Mouse (Mus musculus) megakaryocyte, adult 5-6 weeks (primary cell): ENCODE data around the gene Gse1. TPM values are rescaled to one million over a fixed set of nuclear protein-coding genes. Genes with fewer than 3 reads are reported as not detected.

Experiments used
- ATAC-seq: 2 replicates; pipeline ENCODE4 v1.8.0; 2016; ENCODE audit warnings: mild to moderate bottlenecking, inconsistent platforms; ENCODE audit not compliant: poor library complexity, severe bottlenecking
- total RNA-seq, 2 experiments: library from RNA; stranded (forward) in 1 of 2; stranded (reverse) in 1 of 2; fragments of 153-499, 151-499 nt in 1 of 2; fragments of 221-1000, 200-1000 nt in 1 of 2; gene quantifications; 2 replicates each; pipeline versions ENCODE4 v1.2.3 to v1.2.4; 2015 to 2017

The Gse1 gene
- total RNA-seq, 2 experiments from 2014 or later, result 6.1 to 18.3 TPM

DNA sequence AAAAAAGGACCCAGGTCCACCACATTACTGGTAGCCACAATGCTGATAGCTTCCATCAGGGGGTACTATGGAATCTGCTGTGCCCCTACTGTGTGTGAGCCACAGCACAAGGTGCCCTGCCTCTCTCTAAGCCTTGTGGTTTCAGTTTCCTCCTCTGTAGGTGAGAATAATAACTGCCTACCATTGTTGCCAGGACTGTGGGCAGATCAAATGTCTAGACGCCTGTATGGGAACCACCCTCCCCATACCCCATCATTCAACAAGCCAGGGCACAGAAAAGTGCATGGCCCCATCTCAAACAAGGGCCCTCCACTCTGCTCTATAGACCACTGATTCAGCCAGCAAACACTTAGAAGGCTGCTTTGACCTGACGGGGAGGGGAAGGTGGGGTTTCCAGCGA lies 168.5 kb downstream of the Gse1 start:
- ATAC-seq, result peak; percentile 23; the same call in 1 of the 2 replicates

DNA sequence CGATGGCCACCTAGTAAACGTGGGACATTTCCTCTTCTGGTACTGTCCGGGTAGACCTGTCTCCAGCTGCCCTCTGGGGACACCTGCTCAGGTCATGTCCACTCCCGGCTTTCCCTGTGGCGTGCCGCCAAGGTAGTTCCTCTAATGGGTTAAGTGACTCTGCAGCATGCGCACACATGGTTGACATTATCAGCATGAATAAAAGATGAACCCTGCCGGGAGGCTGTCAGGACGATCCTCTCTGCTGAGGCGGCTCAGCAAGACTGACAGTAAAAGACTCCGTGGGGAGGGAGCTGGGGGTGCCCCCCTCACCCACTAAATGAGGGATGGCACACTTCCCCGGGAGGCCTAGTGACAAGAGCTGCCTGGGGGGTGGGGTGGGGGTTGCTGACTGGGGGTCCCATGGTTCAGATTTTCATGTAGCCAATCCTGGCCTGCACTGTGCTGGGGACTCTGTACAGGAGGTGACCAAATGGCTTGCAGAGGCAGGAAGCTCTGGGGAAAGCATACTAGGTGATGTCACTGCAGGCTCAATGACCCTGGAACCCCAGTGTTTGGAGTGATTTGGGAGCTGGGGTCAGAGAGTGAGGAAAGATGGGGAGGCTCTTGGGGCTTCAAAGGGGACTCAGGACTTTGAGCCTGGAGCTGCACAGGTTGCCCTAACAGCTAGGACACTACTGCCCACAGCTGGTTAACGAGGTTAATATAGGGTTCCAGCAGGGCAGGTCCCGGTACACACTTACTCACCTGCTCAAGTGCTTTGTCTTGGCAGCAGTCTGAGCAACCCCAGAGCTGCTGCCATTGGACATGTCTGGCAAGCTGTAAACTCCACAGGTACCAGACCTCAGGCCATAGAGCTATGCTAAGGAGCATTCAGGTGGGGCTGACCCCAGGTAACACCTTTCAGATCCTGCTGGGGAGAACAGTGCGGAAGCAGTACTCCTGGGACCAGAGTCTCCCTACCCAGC lies 169.5 kb downstream of the Gse1 start:
- ATAC-seq, result no peak

DNA sequence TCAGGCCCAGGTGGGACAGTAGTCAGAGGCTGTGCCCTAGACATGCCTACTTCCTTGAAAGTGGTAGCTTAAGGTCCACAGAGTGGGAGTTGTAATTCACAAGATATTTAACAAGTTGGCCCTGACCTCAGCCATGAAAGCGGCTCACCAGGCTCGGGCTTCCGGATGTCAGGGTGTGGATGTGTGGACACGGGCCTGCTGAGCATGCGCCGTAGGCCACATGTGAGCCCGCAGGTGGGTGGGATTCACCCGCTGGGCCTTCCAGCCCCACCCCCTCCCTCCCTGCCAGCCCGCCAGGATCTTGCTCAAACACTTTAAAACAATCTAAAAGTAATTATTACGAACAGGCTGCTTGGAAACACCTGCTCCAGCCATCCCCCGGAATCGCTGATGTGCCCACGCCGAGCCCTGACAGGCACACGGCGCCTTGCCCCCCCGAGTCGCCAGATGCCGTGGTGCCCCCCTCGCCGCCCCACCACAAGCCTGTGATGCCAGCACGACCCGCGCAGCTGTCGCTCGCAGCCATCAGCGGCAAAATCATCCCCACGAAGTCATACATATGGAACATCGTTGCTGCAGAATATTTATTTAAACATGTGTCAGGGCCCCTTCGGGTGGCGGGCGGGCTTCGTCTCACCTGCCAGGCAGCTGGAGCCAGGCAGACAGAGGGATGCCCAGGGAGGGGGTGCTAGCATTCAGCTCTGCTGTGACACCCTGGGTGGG lies 171.1 kb downstream of the Gse1 start:
- ATAC-seq, result no peak

DNA sequence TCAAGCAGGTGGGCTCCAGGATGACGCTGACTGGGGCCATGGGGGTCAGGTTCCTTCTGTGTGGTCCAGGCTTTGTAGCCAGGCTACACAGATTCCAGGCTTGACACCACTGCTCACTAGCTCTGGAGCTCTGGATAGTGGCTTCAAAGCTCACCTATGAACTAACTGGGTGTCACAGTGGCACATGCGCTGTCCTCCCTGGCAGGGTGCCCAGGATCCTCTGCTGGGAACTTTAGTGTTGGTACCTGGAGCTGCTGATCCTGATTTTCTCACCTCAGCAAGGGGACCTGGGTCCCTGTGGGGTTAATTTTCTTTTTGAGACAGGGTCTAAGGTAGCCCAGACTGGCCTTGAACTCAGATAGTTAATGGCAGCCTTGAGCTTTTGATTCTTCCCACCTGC lies 173.0 kb downstream of the Gse1 start:
- ATAC-seq, result no peak

- ATAC-seq, result no peak
Measured at GRCm38 (mm10) chr8:120401712-120402111, 173.5 kb downstream of the Gse1 start.

GRCm38 (mm10) chr8:120403606-120404269 lies 175.5 kb downstream of the Gse1 start:
- no peak for ATAC-seq

DNA sequence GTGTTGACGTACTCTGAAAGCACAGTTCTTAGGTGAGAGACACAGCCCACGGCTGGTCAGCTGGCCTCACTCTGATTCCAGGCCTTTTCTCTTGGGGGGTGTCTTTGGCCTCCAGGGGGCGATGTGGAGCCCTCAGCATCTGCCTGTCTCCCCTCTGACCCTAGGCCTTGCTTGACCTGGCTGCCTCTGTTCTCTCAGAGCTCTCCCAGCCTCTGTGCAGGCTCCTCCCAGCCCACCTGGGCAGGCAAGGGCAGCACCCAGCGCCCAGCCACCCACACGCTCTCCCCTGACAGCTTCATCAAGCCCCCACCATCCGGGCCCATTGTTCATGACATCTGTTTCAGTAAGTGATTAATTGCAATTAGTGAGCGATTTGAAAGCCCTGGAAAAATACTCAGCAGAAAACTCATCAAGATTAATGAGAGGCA lies 176.4 kb downstream of the Gse1 start:
- ATAC-seq, result peak; percentile 62

DNA sequence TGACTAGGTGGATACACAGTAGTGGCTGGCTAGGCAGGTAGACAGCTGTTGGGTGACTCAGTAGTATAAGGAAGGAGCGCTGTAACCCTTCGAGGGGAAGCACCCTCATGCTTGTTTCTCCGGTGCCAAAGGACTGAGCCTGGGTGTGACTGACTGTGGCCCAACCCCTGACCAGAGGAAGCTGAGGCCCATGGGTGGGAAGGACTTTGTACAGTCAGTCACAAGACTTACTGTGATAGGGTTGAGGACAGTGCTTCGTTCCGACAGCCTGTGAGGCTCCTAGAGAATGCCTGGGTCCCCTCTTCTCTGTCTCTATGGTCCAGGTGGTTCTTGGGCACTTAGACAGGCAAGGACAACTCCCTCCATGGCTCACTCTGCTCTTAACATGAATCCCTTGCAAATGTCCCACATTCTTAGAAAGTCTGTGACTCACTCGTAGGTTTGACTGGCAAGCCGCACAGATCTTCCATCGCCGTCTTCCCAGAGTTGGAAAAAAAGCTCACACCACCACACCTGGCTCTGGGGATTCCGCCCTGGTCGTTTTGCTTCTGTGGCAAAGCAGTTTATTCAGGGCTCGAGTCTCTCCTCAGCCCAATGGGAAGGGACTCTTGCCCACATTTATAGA lies 177.9 kb downstream of the Gse1 start:
- peak; percentile 78 for ATAC-seq

GRCm38 (mm10) chr8:120407701-120408240 lies 179.5 kb downstream of the Gse1 start:
- ATAC-seq, result peak; percentile 31

DNA sequence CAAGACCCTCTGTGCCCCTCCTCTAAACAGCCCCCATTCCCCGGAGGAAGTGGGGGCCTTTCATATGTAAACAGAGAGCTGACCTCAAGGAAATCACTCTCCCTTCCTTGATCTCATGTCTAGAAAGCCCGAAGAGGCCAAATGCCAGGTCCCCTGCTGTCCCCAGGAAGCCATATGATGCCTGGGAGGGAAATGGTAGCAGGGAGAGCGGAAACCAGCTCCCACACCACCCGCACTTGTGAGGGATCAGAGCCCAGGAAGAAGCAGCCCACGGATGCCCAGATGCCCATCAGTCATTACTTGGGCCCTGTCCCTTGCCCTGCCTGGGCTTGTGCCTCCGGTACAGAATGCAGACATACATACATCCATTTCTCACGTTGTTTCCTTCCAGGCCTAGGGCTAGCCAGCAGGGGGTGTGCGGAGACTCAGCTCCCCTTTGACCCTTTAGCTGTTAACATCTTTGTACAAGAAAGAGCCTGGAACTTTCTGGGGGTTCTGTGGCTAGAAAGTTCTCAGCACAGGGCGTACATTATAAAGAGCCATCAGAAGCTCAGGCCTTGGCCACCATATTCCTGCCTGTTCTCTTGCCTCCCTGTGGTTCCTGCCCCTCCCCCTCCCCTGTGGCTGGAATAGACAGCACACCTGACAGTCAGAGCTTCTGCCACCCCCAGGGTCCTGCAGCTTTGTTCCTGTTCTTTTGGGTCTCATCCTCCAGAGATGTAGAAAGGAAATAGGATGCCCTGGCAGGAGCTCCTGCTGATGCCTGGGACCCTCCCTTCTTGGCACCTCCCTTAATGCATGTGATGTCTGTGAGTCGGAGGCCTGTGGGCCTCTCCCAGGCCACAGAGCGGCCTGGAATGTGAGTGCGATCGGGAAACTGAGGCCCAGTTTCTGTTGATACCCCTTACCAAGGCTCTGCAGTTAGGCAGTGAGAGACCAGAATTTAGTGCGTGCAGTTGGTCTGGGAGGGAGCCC lies 180.3 kb downstream of the Gse1 start:
- no peak for ATAC-seq

DNA sequence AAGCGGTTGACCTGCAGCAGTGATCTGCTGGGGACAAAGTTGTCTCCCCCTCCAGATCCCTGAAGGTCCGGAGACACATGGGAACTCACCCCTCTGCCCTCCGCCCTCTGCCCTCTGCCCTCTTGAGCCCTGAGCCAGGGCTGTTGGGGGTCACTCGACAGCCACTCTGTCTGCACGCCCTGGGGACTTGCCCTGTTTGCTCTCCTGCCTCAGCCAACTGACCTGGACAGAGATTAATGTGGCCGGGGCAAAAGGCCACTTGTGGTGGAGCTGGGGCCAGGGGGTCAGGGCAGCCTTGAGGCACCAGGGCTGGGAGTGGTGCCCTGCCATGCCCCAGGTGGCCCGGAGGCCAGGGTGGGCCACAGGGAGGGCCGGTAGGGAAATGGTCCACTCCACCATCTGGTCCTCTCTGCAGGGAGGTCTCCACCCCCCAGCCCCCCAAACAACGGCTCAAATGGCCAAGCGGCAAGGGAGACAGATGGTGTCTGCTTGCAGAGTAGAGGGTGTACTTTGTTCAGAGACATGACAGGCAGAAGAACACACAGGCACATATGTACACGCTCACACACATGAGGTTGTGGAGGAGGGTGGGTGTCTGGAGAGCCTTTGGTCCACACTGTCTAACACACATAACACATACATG lies 181.2 kb downstream of the Gse1 start:
- ATAC-seq, result no peak

DNA sequence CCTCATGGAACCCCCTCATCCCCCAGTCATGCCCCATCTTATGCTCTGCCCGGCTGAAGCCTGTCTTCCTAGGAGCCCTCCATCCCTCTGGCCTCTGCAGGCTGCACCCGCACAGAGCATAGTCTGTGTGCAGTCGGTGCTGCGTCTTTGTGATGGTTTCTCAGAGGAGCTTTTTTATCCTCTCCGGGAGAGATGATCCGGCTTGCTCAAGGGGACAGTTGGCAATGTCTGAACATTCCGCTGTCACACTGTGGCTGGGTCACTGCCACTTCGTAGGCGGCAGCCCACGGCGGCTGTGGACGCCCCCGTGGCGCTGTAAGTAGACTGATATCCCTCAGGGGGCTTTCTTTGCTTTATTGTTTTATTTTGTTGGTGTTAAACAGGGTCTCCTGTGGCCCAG lies 182.8 kb downstream of the Gse1 start:
- no peak for ATAC-seq

DNA sequence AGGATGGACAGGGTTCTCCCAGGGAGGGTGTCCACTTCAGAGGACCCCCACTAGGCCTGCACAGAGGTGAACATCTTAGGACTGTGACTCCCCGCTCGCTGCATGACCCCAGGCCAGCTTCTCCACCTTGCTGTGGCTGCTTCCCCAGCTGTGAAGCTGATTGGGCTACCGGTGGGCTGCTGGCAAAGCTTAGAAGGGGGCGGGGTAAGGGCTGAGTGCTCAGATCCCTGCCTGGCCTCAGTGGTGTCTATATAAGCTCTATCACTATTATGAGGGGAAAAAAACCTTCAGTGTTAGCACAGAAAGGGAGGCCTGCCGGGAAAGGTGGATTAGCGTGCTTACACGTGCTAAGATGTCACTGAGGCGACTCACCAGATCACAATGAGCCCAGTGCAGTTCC lies 183.6 kb downstream of the Gse1 start:
- ATAC-seq, result no peak

DNA sequence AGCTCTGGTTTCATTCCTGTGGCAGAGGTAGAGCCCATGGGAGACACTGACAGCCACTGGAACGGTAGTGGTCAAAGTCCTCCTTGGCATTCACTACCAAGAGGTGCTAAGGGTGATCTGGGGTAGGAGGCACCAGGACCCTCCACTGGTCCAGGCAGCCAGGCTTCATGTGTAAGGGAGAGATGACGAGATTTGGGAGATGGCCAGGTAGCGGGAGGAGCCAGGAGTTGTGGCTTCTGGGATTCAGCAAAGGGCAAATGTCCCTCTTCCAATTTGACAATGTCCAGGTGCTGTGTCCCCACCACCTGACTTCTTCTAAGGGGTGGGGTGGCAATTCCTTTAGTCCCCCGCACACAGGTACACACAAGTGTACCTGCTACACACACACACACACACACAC lies 184.1 kb downstream of the Gse1 start:
- ATAC-seq, result no peak

DNA sequence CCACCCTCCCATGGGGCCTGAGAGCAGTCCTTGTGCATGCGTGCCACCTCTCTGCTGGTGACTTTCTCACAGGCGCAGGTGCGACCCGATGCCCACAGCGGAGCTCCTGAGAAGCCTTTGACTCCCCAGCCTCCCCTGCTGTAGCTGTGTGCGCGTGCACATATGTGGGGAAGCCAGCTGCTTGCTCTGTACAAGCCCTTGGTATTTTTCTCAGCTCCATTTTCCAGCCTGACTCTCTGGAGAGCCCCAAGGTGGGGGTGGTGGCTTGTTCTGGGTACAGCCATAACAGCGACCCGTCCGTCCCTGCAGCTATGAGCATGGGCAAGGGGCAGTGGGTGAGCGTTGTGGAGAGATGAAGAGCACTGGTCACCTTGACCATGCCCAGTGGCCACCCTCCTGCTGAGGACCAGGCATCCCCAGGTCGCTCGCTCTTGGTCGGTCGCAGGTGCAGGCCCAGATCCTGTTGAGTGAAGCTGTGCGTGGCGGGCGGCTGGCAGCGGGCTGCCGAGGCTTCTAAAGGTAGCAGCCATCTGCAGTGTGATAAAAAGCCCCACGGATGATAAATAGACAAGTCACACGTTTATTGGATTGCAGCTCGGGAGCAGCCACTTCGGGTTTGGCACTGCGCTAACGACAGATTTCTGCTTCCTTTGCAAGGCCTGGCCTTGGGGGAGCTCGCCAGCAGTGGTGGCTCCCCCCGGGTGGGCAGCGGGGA lies 184.8 kb downstream of the Gse1 start:
- no peak for ATAC-seq

GRCm38 (mm10) chr8:120413626-120413988 lies 185.4 kb downstream of the Gse1 start:
- ATAC-seq, result no peak

DNA sequence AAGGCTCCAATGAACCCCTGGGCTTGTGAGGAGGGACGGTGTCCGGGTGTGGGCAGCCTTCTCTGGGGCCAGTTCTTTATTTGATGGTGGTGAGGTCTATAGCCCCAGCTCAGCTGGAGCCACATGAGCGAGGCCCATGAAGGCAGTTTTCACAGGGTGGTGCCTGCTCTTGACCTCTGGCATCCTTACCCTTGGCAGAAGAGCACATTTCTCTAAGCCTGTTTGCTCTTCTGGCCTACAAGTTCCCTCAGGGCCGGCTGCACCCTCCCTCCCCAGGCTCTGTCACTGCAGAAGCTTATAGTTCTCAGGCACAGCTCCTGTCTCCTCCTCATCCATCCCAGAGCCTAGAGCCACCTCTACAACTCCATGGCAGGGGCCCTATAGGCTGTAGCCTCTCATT lies 186.0 kb downstream of the Gse1 start:
- no peak for ATAC-seq

DNA sequence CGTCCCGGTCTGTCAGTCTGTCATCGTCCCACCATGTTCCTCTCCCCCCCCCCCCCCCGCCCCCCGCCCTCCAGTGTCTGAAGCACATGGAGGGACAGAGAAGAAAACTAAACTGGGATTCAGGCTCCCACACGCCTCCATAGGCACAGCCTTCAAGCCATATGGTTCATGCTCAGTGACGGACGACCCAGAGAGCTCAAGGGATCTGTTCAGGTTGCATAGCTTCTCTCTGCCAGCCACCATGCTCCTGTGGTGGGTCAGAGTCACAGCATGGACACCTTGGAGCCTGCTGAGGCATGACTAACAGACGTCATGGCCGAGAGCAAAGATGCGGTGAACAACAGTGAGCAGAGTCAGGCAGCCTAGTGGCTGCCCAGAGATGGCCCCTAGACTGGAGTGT lies 187.2 kb downstream of the Gse1 start:
- ATAC-seq, result no peak

- no peak for ATAC-seq
Measured at GRCm38 (mm10) chr8:120416173-120416521, 187.9 kb downstream of the Gse1 start.
